Mouse (Mus musculus): ENCODE data around the gene Grhl1. TPM values are rescaled to one million over a fixed set of nuclear protein-coding genes. Genes with fewer than 3 reads are reported as not detected.
A peak's percentile ranks its signal among the peaks of the same experiment; 100 is the strongest.

Gene Grhl1
- polyA plus RNA-seq, 1 experiment: not detected

DNA sequence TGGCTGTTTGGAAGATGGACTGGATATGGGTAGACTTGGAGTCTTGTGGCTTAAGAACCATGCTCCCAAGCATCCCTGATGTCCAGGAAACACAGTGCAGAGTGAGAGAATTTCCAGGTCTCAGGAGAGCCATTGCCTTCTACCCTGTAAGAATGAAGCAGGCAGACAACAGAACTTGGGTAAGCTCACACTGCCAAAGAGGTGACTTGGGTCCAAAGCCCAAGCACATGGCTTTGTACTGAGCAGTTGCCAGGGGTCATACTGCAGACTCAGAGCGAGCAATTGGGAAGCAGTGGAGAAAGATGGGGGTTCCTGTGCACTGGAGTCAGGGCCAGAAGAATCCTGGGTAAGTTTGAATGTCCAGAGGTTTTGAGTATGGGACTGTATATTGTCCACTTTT lies 76.0 kb downstream of the Grhl1 start:
- Histone ChIP-seq H3K27ac (ENCODE audit: insufficient read depth, low read depth, low read length) (no peak overlapping the region), H3K4me3 (ENCODE audit: insufficient read depth, low read depth, low read length) (no peak overlapping the region), H3K4me1 (ENCODE audit: control insufficient read depth, insufficient read depth, low read length) (peaks cover 11% of the 10 kb centered on the region)
- WGBS: 76% methylated on average over 1 of the region's 1 CpGs
- no peak for TF ChIP-seq CTCF (IDR thresholded peaks at IDR 0.05; ENCODE audit: insufficient read depth, low read depth, low read length)
- TF ChIP-seq POLR2A (IDR thresholded peaks at IDR 0.05; ENCODE audit: insufficient read depth, low read depth, low read length): no peak

DNA sequence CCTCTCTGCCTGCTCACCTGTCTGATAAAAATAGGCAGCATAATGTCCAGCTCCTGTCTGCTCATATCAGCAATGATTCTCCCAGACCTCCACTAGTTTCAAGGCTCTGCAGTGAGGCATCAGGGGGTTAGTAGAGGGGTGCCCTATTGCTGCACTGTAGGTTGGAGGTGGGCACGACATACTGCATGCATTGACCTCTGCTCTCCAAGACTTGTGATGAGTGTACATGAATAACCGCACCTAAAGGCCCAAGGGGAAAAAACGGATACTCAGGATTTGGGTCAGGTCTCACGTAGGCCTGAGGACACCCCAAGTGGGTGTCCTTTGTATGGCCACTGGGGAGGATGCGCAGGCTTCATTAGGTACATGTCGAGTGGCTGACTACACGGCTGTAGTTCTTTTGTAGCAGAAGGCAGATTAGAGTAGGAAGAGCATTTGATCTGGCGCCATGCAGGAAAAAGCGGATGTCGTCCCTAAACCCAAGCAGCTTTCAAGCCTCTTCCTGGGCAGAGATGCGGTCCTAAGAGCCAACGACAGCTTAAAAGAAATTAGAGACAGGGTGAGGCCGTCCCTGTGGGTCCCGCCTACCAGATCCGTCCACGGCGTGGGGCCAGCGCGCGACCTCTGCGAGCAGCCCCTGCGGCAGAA lies 78.5 kb downstream of the Grhl1 start:
- TF ChIP-seq CTCF (IDR thresholded peaks at IDR 0.05; ENCODE audit: insufficient read depth, low read depth, low read length) (no peak), POLR2A (IDR thresholded peaks at IDR 0.05; ENCODE audit: insufficient read depth, low read depth, low read length) (no peak)

GRCm38 (mm10) chr12:24651063-24651557 lies 79.0 kb downstream of the Grhl1 start, which contains the start of gene Klf11:
Gene Klf11, plus strand, starts transcription at chr12:24651274.
- WGBS: under 1% methylated on average over 68 of the region's 68 CpGs
- H3K4me3 ChIP-seq (ENCODE audit: insufficient read depth, low read depth, low read length): peak within 1 kb of the TSS; percentile 82
- TF ChIP-seq POLR2A (IDR thresholded peaks at IDR 0.05; ENCODE audit: insufficient read depth, low read depth, low read length) (peak; percentile 78), CTCF (IDR thresholded peaks at IDR 0.05; ENCODE audit: insufficient read depth, low read depth, low read length) (no peak)
- H3K4me1 ChIP-seq (ENCODE audit: control insufficient read depth, insufficient read depth, low read length): peaks cover 17% of the 10 kb centered on the region
- peak within 1 kb of the TSS; percentile 74 for H3K27ac ChIP-seq (ENCODE audit: insufficient read depth, low read depth, low read length)

More for the DNA sequence above, 78.5 kb downstream of the Grhl1 start:
- peaks cover 17% of the 10 kb centered on the region for H3K4me1 ChIP-seq (ENCODE audit: control insufficient read depth, insufficient read depth, low read length)
- H3K4me3 ChIP-seq (ENCODE audit: insufficient read depth, low read depth, low read length): peak overlapping the region; percentile 82
- H3K27ac ChIP-seq (ENCODE audit: insufficient read depth, low read depth, low read length): peak overlapping the region; percentile 63
- 6% methylated on average over 22 of the region's 22 CpGs for WGBS

- peaks cover 19% of the 10 kb centered on the region for H3K4me1 ChIP-seq (ENCODE audit: control insufficient read depth, insufficient read depth, low read length)
- H3K4me3 ChIP-seq (ENCODE audit: insufficient read depth, low read depth, low read length): peak overlapping the region; percentile 82
- peak overlapping the region; percentile 74 for H3K27ac ChIP-seq (ENCODE audit: insufficient read depth, low read depth, low read length)
- peak; percentile 46; the same call in 1 of the 2 replicates for TF ChIP-seq POLR2A (IDR thresholded peaks at IDR 0.05; ENCODE audit: insufficient read depth, low read depth, low read length)
- TF ChIP-seq CTCF (IDR thresholded peaks at IDR 0.05; ENCODE audit: insufficient read depth, low read depth, low read length): no peak
- 2% methylated on average over 36 of the region's 36 CpGs for whole genome bisulfite sequencing
Measured at GRCm38 (mm10) chr12:24651642-24652342, 79.7 kb downstream of the Grhl1 start.

GRCm38 (mm10) chr12:24654065-24654862 lies 82.2 kb downstream of the Grhl1 start:
- WGBS: 72% methylated on average over 16 of the region's 16 CpGs
- no peak overlapping the region for H3K4me3 ChIP-seq (ENCODE audit: insufficient read depth, low read depth, low read length)
- TF ChIP-seq CTCF (IDR thresholded peaks at IDR 0.05; ENCODE audit: insufficient read depth, low read depth, low read length) (no peak), POLR2A (IDR thresholded peaks at IDR 0.05; ENCODE audit: insufficient read depth, low read depth, low read length) (no peak)
- peaks cover 19% of the 10 kb centered on the region for H3K4me1 ChIP-seq (ENCODE audit: control insufficient read depth, insufficient read depth, low read length)
- H3K27ac ChIP-seq (ENCODE audit: insufficient read depth, low read depth, low read length): no peak overlapping the region

DNA sequence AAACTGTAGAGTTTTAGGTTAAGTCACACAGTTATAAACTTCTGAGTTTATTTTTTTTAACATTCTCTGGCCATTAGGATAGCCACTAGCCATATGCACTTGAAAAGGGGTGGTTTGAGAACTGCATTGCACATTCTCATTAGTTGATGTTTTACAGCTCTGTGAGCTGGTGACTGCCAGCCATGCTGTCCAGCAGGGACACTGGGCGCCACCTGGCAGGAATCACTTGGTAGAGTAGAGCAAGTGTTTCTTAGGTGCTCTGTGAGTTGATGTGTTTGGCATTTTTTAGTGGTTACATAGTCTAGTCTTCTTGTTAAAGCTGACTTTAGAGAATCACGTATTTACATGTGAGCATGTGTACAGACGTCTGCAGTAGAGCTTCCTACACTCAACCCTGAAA lies 84.4 kb downstream of the Grhl1 start:
- H3K27ac ChIP-seq (ENCODE audit: insufficient read depth, low read depth, low read length): no peak overlapping the region

DNA sequence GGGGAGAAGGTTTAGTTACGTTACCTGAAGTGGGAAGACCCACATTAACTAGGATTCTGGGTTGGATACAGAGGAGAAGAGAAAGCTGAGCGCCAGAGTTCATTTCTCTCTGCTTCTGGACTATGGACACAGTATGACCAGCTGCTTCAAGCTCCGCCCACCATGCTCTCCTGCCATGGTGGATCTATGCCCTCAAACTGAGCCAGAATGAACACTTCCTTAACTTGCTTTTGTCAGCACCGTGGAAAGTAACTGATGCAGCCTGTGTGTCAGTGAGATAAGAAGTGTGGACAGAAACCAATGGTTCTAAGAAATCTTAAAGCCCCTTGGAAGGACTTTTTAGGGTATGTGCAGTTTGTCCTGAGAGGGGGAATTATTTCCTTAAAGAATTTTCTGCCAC lies 86.9 kb downstream of the Grhl1 start:
- TF ChIP-seq POLR2A (IDR thresholded peaks at IDR 0.05; ENCODE audit: insufficient read depth, low read depth, low read length) (no peak), CTCF (IDR thresholded peaks at IDR 0.05; ENCODE audit: insufficient read depth, low read depth, low read length) (no peak)
- Histone ChIP-seq H3K4me1 (ENCODE audit: control insufficient read depth, insufficient read depth, low read length) (peaks cover 8% of the 10 kb centered on the region), H3K27ac (ENCODE audit: insufficient read depth, low read depth, low read length) (no peak overlapping the region), H3K4me3 (ENCODE audit: insufficient read depth, low read depth, low read length) (no peak overlapping the region)
- 93% methylated on average over 4 of the region's 4 CpGs for WGBS

More for the DNA sequence above, 84.4 kb downstream of the Grhl1 start:
- Histone ChIP-seq H3K4me3 (ENCODE audit: insufficient read depth, low read depth, low read length) (no peak overlapping the region), H3K4me1 (ENCODE audit: control insufficient read depth, insufficient read depth, low read length) (peaks cover 14% of the 10 kb centered on the region)
- TF ChIP-seq POLR2A (IDR thresholded peaks at IDR 0.05; ENCODE audit: insufficient read depth, low read depth, low read length) (no peak), CTCF (IDR thresholded peaks at IDR 0.05; ENCODE audit: insufficient read depth, low read depth, low read length) (no peak)
- WGBS: 74% methylated on average over 3 of the region's 3 CpGs

- TF ChIP-seq CTCF (IDR thresholded peaks at IDR 0.05; ENCODE audit: insufficient read depth, low read depth, low read length) (no peak), POLR2A (IDR thresholded peaks at IDR 0.05; ENCODE audit: insufficient read depth, low read depth, low read length) (no peak)
- 91% methylated on average over 9 of the region's 9 CpGs for WGBS
- peaks cover 3% of the 10 kb centered on the region; the same call in 1 of the 2 replicates for H3K4me1 ChIP-seq (ENCODE audit: control insufficient read depth, insufficient read depth, low read length)
- no peak overlapping the region for H3K27ac ChIP-seq (ENCODE audit: insufficient read depth, low read depth, low read length)
- H3K4me3 ChIP-seq (ENCODE audit: insufficient read depth, low read depth, low read length): no peak overlapping the region
Measured at GRCm38 (mm10) chr12:24659923-24660322, 87.8 kb downstream of the Grhl1 start.

All from olfactory bulb, adult 2 months (tissue).